Mouse (Mus musculus) kidney, adult 9 months (tissue): ENCODE measurements around the gene Kcnh4.
A peak's percentile ranks its signal among the peaks of the same experiment; 100 is the strongest.

Experiments
- DNase-seq: peaks from one replicate; pipeline ENCODE4 v3.0.0; 2022

The Kcnh4 gene

GRCm38 (mm10) chr11:100730477-100731205 lies 29.1 kb downstream of the Kcnh4 start:
- peak; percentile 89 for DNase-seq

- DNase-seq = no peak
Observed at GRCm38 (mm10) chr11:100729976-100730375, 29.8 kb downstream of the Kcnh4 start.

- DNase-seq = peak; percentile 29
Observed at GRCm38 (mm10) chr11:100728601-100729000, 31.1 kb downstream of the Kcnh4 start.

GRCm38 (mm10) chr11:100727201-100727600 lies 32.5 kb downstream of the Kcnh4 start:
- DNase-seq = peak; percentile 81

- peak; percentile 74 for DNase-seq
Observed at GRCm38 (mm10) chr11:100724919-100725512, 34.7 kb downstream of the Kcnh4 start.

GRCm38 (mm10) chr11:100722493-100723028 lies 37.2 kb downstream of the Kcnh4 start:
- peak; percentile 72 for DNase-seq

GRCm38 (mm10) chr11:100721776-100722492 lies 37.8 kb downstream of the Kcnh4 start:
- peak; percentile 90 for DNase-seq

- no peak for DNase-seq
Observed at GRCm38 (mm10) chr11:100721254-100721653, 38.5 kb downstream of the Kcnh4 start.

GRCm38 (mm10) chr11:100720345-100720744 lies 39.4 kb downstream of the Kcnh4 start:
- no peak for DNase-seq

- DNase-seq = no peak
Observed at GRCm38 (mm10) chr11:100719893-100720292, 39.8 kb downstream of the Kcnh4 start.

GRCm38 (mm10) chr11:100719312-100719711 lies 40.4 kb downstream of the Kcnh4 start:
- DNase-seq = no peak

GRCm38 (mm10) chr11:100718866-100719265 lies 40.9 kb downstream of the Kcnh4 start:
- peak; percentile 69 for DNase-seq

GRCm38 (mm10) chr11:100718462-100718861 lies 41.3 kb downstream of the Kcnh4 start:
- no peak for DNase-seq

GRCm38 (mm10) chr11:100716649-100717048 lies 43.1 kb downstream of the Kcnh4 start:
- no peak for DNase-seq

GRCm38 (mm10) chr11:100714948-100715347 lies 44.8 kb downstream of the Kcnh4 start:
- DNase-seq = no peak

GRCm38 (mm10) chr11:100714534-100714915 lies 45.2 kb downstream of the Kcnh4 start:
- DNase-seq = peak; percentile 91

GRCm38 (mm10) chr11:100713735-100714533 lies 45.8 kb downstream of the Kcnh4 start, which contains the start of gene Hspb9:
Gene Hspb9 (plus strand): TSS chr11:100713850.
- peak; percentile 74 for DNase-seq

- peak; percentile 20 for DNase-seq
Observed at GRCm38 (mm10) chr11:100713174-100713573, 46.6 kb downstream of the Kcnh4 start.

GRCm38 (mm10) chr11:100711783-100712615 lies 47.7 kb downstream of the Kcnh4 start, which contains the start of gene Kat2a:
Gene Kat2a (minus strand): TSS chr11:100712465.
- peak; percentile 85 for DNase-seq

- peak; percentile 7 for DNase-seq
Observed at GRCm38 (mm10) chr11:100710977-100711376, 48.8 kb downstream of the Kcnh4 start.

GRCm38 (mm10) chr11:100710528-100710927 lies 49.2 kb downstream of the Kcnh4 start:
- DNase-seq = peak; percentile 11
